Mouse (Mus musculus): ENCODE measurements around the gene Agtpbp1. TPM values are rescaled to one million over a fixed set of nuclear protein-coding genes. Genes with fewer than 3 reads are reported as not detected.
"Not testable (repeated sequence)": the region's sequence is repeated elsewhere in the genome, so short reads cannot be mapped to it uniquely, and the experiment has no call there.

Agtpbp1 gene
- polyA plus RNA-seq, 1 experiment from 2014 or later = 13.7 TPM

GRCm38 (mm10) chr13:59615152-59615551, 30.1 kb upstream of the Agtpbp1 start:
- Histone ChIP-seq H3K27me3 (ENCODE audit: control insufficient read depth, insufficient read depth, low read length) (no peaks in the 10 kb centered on the region), H3K36me3 (ENCODE audit: control insufficient read depth, insufficient read depth, low read length) (peaks cover 19% of the 10 kb centered on the region), H3K9me3 (replicated peaks; ENCODE audit: control insufficient read depth, low read length) (no peaks in the 10 kb centered on the region), H3K9ac (ENCODE audit: low read depth, low read length) (no peak overlapping the region), H3K4me1 (ENCODE audit: control insufficient read depth, insufficient read depth, low read length) (no peaks in the 10 kb centered on the region; the same call in 1 of the 2 replicates), H3K27ac (ENCODE audit: low read depth, low read length) (no peak overlapping the region), H3K4me3 (ENCODE audit: low read depth, low read length) (no peak overlapping the region), H3K4me2 (no peak overlapping the region)
- 93% methylated on average over 4 of the region's 4 CpGs for WGBS (ENCODE audit: insufficient replicate concordance)
- ATAC-seq (replicated peaks; ENCODE audit: insufficient number of reproducible peaks, low FRiP score, low TSS enrichment) = no peak

DNA sequence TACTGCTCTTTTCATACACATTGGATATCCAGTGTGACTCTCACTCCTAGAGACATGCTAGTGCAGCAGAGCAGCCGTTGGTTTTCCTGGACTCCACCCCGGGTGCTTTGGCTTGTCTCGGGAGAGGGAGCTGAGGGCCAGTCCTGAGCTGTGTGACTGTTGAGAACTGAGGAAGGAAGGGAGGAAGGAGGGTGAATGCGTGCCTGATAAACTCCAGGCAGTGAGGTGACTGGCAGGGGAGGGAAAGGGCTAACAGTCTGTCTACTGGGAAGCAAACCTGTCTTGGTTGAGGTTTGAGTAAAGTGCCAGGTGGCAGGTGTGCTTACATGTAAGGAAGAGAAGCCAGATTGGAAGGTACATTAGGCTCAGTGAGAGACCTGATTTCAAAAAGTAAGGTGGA, 28.8 kb upstream of the Agtpbp1 start:
- Histone ChIP-seq H3K4me2 (no peak overlapping the region), H3K27me3 (ENCODE audit: control insufficient read depth, insufficient read depth, low read length) (no peaks in the 10 kb centered on the region), H3K9ac (ENCODE audit: low read depth, low read length) (no peak overlapping the region), H3K4me3 (ENCODE audit: low read depth, low read length) (no peak overlapping the region), H3K36me3 (ENCODE audit: control insufficient read depth, insufficient read depth, low read length) (peaks cover 21% of the 10 kb centered on the region), H3K27ac (ENCODE audit: low read depth, low read length) (no peak overlapping the region), H3K4me1 (ENCODE audit: control insufficient read depth, insufficient read depth, low read length) (no peaks in the 10 kb centered on the region; the same call in 1 of the 2 replicates), H3K9me3 (replicated peaks; ENCODE audit: control insufficient read depth, low read length) (no peaks in the 10 kb centered on the region)
- ATAC-seq (replicated peaks; ENCODE audit: insufficient number of reproducible peaks, low FRiP score, low TSS enrichment) = no peak
- 70% methylated on average over 4 of the region's 4 CpGs for WGBS (ENCODE audit: insufficient replicate concordance)

GRCm38 (mm10) chr13:59610437-59610836, 25.4 kb upstream of the Agtpbp1 start:
- no peak overlapping the region for H3K4me2 ChIP-seq
- H3K9ac ChIP-seq (ENCODE audit: low read depth, low read length) = no peak overlapping the region

DNA sequence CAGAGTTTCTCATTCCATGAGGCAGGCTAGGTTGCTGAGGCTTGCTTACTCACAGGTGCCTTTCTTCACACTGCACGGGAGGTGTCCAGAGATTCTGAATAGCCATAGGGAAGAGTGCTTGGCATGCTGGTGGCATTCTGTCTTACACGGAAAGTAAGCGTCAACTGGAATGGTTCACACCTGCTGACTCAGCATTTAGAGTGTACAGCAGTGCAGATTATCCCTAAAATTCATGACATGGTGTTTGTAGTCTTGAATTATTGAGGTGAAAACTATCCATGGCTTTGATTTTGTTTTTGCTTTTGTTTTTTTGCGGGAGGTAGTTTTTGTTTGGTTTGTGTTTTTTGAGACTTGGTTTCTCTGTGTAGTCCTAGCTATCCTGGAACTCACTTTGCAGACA, 24.9 kb upstream of the Agtpbp1 start:
- no peak overlapping the region for H3K9ac ChIP-seq (ENCODE audit: low read depth, low read length)
- H3K36me3 ChIP-seq (ENCODE audit: control insufficient read depth, insufficient read depth, low read length) = peaks cover 16% of the 10 kb centered on the region
- H3K4me2 ChIP-seq = no peak overlapping the region
- no peaks in the 10 kb centered on the region for H3K4me1 ChIP-seq (ENCODE audit: control insufficient read depth, insufficient read depth, low read length)
- no peak overlapping the region for H3K4me3 ChIP-seq (ENCODE audit: low read depth, low read length)
- no peaks in the 10 kb centered on the region for H3K27me3 ChIP-seq (ENCODE audit: control insufficient read depth, insufficient read depth, low read length)
- H3K27ac ChIP-seq (ENCODE audit: low read depth, low read length) = peak overlapping the region; percentile 80; the same call in 1 of the 2 replicates
- 90% methylated on average over 4 of the region's 4 CpGs for WGBS (ENCODE audit: insufficient replicate concordance)
- ATAC-seq (replicated peaks; ENCODE audit: insufficient number of reproducible peaks, low FRiP score, low TSS enrichment) = no peak
- no peaks in the 10 kb centered on the region for H3K9me3 ChIP-seq (replicated peaks; ENCODE audit: control insufficient read depth, low read length)

More at GRCm38 (mm10) chr13:59610437-59610836, 25.4 kb upstream of the Agtpbp1 start:
- H3K27me3 ChIP-seq (ENCODE audit: control insufficient read depth, insufficient read depth, low read length) = no peaks in the 10 kb centered on the region
- no peaks in the 10 kb centered on the region for H3K9me3 ChIP-seq (replicated peaks; ENCODE audit: control insufficient read depth, low read length)
- 85% methylated on average over 2 of the region's 2 CpGs for WGBS (ENCODE audit: insufficient replicate concordance)
- H3K36me3 ChIP-seq (ENCODE audit: control insufficient read depth, insufficient read depth, low read length) = peaks cover 16% of the 10 kb centered on the region
- no peaks in the 10 kb centered on the region for H3K4me1 ChIP-seq (ENCODE audit: control insufficient read depth, insufficient read depth, low read length)
- no peak for ATAC-seq (replicated peaks; ENCODE audit: insufficient number of reproducible peaks, low FRiP score, low TSS enrichment)
- H3K4me3 ChIP-seq (ENCODE audit: low read depth, low read length) = no peak overlapping the region
- peak overlapping the region; percentile 80 for H3K27ac ChIP-seq (ENCODE audit: low read depth, low read length)

- H3K4me3 ChIP-seq (ENCODE audit: low read depth, low read length) = no peak overlapping the region
- no peak overlapping the region for H3K27ac ChIP-seq (ENCODE audit: low read depth, low read length)
- ATAC-seq (replicated peaks; ENCODE audit: insufficient number of reproducible peaks, low FRiP score, low TSS enrichment) = no peak
- no peaks in the 10 kb centered on the region for H3K27me3 ChIP-seq (ENCODE audit: control insufficient read depth, insufficient read depth, low read length)
- no peaks in the 10 kb centered on the region for H3K9me3 ChIP-seq (replicated peaks; ENCODE audit: control insufficient read depth, low read length)
- no peaks in the 10 kb centered on the region for H3K4me1 ChIP-seq (ENCODE audit: control insufficient read depth, insufficient read depth, low read length)
- H3K9ac ChIP-seq (ENCODE audit: low read depth, low read length) = no peak overlapping the region
- peaks cover 32% of the 10 kb centered on the region for H3K36me3 ChIP-seq (ENCODE audit: control insufficient read depth, insufficient read depth, low read length)
- no peak overlapping the region for H3K4me2 ChIP-seq
- 80% methylated on average over 10 of the region's 10 CpGs for WGBS (ENCODE audit: insufficient replicate concordance)
Measured at GRCm38 (mm10) chr13:59605221-59605922, 20.3 kb upstream of the Agtpbp1 start.

DNA sequence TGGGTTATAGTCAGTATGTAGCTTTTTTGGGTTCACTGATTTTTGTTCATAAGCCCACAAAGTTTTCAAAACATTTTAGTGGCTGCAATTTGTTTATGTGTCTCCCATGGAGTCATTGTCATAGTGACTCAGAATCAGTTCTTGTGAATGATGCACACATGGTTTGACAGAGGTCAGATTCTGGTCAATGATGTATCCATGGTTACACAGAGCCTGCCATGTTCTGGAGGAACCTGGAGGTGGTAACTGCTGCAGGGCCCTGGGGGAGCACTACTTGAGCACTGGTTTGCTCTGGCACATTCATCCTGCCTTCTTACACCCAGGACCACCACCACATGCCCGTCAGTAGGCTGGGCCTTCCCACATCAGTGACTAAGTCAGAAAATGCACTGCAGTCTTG, 19.5 kb upstream of the Agtpbp1 start:
- Histone ChIP-seq H3K4me2 (no peak overlapping the region), H3K9me3 (replicated peaks; ENCODE audit: control insufficient read depth, low read length) (no peaks in the 10 kb centered on the region), H3K4me3 (ENCODE audit: low read depth, low read length) (no peak overlapping the region), H3K36me3 (ENCODE audit: control insufficient read depth, insufficient read depth, low read length) (peaks cover 36% of the 10 kb centered on the region), H3K27ac (ENCODE audit: low read depth, low read length) (no peak overlapping the region), H3K27me3 (ENCODE audit: control insufficient read depth, insufficient read depth, low read length) (no peaks in the 10 kb centered on the region), H3K4me1 (ENCODE audit: control insufficient read depth, insufficient read depth, low read length) (no peaks in the 10 kb centered on the region), H3K9ac (ENCODE audit: low read depth, low read length) (no peak overlapping the region)
- no peak for ATAC-seq (replicated peaks; ENCODE audit: insufficient number of reproducible peaks, low FRiP score, low TSS enrichment)
- 92% methylated on average over 1 of the region's 1 CpGs for WGBS (ENCODE audit: insufficient replicate concordance)

DNA sequence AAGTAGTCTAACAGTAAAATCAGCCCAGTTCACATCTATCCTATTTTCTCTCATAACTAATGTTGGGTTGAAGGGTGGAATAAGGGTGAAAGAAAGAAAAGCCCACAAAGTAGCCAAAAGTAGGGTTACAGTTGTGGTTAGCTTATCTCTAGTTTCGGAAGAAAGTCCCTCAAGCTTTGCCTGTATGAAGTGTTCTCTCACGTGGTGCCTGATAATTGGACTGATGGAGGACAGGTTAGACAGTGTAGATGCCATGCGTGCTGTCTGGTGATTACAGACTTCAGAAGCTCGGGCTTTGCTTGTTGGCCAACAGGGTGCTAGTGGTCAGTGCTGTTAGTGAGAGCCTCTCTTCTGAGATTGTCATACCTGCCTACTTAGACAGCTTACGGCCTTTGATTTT, 18.1 kb upstream of the Agtpbp1 start:
- no peak overlapping the region for H3K4me2 ChIP-seq
- peaks cover 29% of the 10 kb centered on the region for H3K36me3 ChIP-seq (ENCODE audit: control insufficient read depth, insufficient read depth, low read length)
- ATAC-seq (replicated peaks; ENCODE audit: insufficient number of reproducible peaks, low FRiP score, low TSS enrichment) = no peak
- WGBS (ENCODE audit: insufficient replicate concordance) = 88% methylated on average over 5 of the region's 5 CpGs
- no peaks in the 10 kb centered on the region for H3K9me3 ChIP-seq (replicated peaks; ENCODE audit: control insufficient read depth, low read length)
- no peak overlapping the region for H3K9ac ChIP-seq (ENCODE audit: low read depth, low read length)
- no peaks in the 10 kb centered on the region for H3K27me3 ChIP-seq (ENCODE audit: control insufficient read depth, insufficient read depth, low read length)
- H3K4me3 ChIP-seq (ENCODE audit: low read depth, low read length) = no peak overlapping the region
- H3K27ac ChIP-seq (ENCODE audit: low read depth, low read length) = no peak overlapping the region
- H3K4me1 ChIP-seq (ENCODE audit: control insufficient read depth, insufficient read depth, low read length) = no peaks in the 10 kb centered on the region

- H3K4me1 ChIP-seq (ENCODE audit: control insufficient read depth, insufficient read depth, low read length) = no peaks in the 10 kb centered on the region
- H3K4me3 ChIP-seq (ENCODE audit: low read depth, low read length) = no peak overlapping the region
- no peak overlapping the region for H3K27ac ChIP-seq (ENCODE audit: low read depth, low read length)
- no peaks in the 10 kb centered on the region for H3K9me3 ChIP-seq (replicated peaks; ENCODE audit: control insufficient read depth, low read length)
- ATAC-seq (replicated peaks; ENCODE audit: insufficient number of reproducible peaks, low FRiP score, low TSS enrichment) = no peak
- H3K4me2 ChIP-seq = no peak overlapping the region
- peaks cover 14% of the 10 kb centered on the region for H3K36me3 ChIP-seq (ENCODE audit: control insufficient read depth, insufficient read depth, low read length)
- no peaks in the 10 kb centered on the region for H3K27me3 ChIP-seq (ENCODE audit: control insufficient read depth, insufficient read depth, low read length)
- 77% methylated on average over 1 of the region's 1 CpGs for WGBS (ENCODE audit: insufficient replicate concordance)
- H3K9ac ChIP-seq (ENCODE audit: low read depth, low read length) = no peak overlapping the region
Measured at GRCm38 (mm10) chr13:59592630-59593029, 7.6 kb upstream of the Agtpbp1 start.

DNA sequence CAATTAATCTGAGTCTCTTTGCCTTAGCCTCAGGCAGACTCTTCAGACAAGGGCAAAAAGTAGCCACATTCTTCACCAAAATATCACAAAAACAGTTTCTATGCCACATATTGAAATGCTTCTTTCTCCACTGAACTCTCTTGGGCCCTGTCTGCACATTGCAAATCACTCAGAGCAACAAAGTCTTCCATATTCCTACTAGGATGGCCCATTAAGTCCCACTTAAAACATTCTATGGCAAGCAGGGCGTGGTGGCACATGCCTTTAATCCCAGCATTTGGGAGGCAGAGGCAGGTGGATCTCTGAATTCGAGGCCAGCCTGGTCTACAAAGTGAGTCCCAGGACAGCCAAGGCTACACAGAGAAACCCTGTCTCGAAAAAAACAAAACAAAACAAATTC, 7.0 kb upstream of the Agtpbp1 start:
- not testable (repeated sequence) for H3K27me3 ChIP-seq (ENCODE audit: control insufficient read depth, insufficient read depth, low read length); H3K9me3 ChIP-seq (replicated peaks; ENCODE audit: control insufficient read depth, low read length); H3K4me2 ChIP-seq; ATAC-seq (replicated peaks; ENCODE audit: insufficient number of reproducible peaks, low FRiP score, low TSS enrichment); H3K4me1 ChIP-seq (ENCODE audit: control insufficient read depth, insufficient read depth, low read length); H3K4me3 ChIP-seq (ENCODE audit: low read depth, low read length); H3K9ac ChIP-seq (ENCODE audit: low read depth, low read length); H3K27ac ChIP-seq (ENCODE audit: low read depth, low read length)
- H3K36me3 ChIP-seq (ENCODE audit: control insufficient read depth, insufficient read depth, low read length) = peaks cover 14% of the 10 kb centered on the region
- 81% methylated on average over 3 of the region's 3 CpGs for WGBS (ENCODE audit: insufficient replicate concordance)
